Mouse (Mus musculus) CH12.LX (cell line): ENCODE results near the gene Slc19a2.

ENCODE experiments used
- CTCF ChIP-seq, 2 experiments: IDR thresholded peaks in 1 of 2; conservative IDR thresholded peaks in 1 of 2; 2 replicates each; pipeline ENCODE4 v1.5.1; 2011 to 2012; ENCODE audit warnings: low read depth in 2 of 2, low read length in 2 of 2, improper control_type of control experiment in 1 of 2, inconsistent platforms in 1 of 2, mild to moderate bottlenecking in 1 of 2, moderate library complexity in 1 of 2
- SMC3 ChIP-seq: IDR thresholded peaks from 2 replicates; pipeline ENCODE4 v1.6.1; 2011; ENCODE audit warnings: low read depth, low read length, improper control_type of control experiment
- ZKSCAN1 ChIP-seq: IDR thresholded peaks from 2 replicates; pipeline ENCODE4 v1.6.1; 2012; ENCODE audit warnings: low read depth, inconsistent platforms, low read length, improper control_type of control experiment, borderline replicate concordance

GRCm38 (mm10) chr1:164254836-164255235 lies 6.0 kb downstream of the Slc19a2 start:
- no peak for TF ChIP-seq ZKSCAN1
- no peak for TF ChIP-seq CTCF (conservative IDR thresholded peaks at IDR 0.05 in 1 of 2, IDR thresholded peaks at IDR 0.05 in 1 of 2; ENCODE audit: low read depth in 2 of 2, low read length in 2 of 2)
- no peak for TF ChIP-seq SMC3
